Mouse (Mus musculus) layer of hippocampus, adult 9-10 months (tissue): ENCODE data around the gene Krt71.
"Not testable (repeated sequence)": the region's sequence is repeated elsewhere in the genome, so short reads cannot be mapped to it uniquely, and the experiment has no call there.

Experiments used
- DNase-seq: peaks from one replicate; pipeline ENCODE4 v3.0.0; 2022; ENCODE audit warnings: low spot score

Krt71 gene

DNA sequence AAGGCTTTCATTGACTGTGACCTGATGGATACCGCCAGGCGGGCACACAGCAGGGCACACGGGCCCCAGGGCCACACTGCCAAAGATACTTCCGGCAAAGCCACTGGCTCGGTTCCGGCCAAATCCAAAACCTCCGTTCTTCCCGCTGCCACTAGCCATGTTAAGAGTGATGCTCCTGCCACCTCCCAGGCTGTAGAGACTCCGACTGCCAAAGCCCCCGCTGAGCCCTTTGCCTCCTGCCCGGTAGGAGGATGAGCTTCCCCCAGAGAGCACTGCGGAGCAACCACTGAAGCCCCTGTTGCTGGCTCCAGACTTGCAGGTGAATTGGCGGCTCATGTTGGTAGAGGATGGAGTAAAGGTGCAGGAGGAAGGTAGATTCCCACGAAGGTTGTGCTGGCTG is at the start of gene Krt71:
Gene Krt71 (minus strand): TSS at position 399 of the 400 bp plus-strand sequence.
- no peak for DNase-seq

DNA sequence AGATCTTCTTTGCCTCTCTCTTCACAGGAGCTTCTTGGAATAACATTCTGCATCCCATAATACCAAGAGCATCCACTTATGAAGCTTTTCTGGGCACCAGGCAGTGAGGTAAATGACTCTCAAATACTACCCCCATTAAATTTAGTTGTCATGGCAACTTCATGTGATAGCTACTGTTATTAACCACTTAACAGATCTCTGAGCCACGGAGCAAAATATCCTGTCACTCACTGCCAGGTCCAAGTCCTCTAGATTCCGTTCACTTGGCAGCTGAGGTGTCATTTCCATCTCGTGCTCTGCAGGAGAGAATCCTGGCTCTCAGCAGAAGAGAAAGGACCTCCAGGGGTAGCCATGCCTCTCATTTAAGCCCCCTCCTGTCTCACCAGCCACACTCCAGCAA is 48.0 kb upstream of the Krt71 start:
- DNase-seq, result no peak

DNA sequence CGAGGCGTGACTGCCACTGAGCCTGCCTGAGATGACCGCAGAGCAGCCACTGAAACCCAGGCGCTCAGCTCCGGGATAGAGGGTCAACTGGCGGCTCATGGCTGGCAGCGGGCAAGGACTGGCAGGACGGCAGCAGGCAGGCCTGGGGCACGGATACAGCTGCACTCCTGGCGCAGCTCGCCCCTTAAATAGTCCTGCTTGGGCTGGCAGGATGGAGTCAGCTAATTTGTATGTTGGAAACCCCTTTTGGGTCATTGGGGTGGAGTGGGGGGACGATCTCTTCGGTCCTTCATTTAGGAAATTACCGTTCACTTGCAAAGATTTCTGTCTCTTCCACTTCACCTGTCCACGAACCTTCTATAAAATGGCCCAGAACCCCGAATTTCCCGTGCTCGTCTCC is 43.5 kb upstream of the Krt71 start, which contains the start of gene Krt72:
Gene Krt72 (minus strand): TSS at position 101 of the 400 bp plus-strand sequence.
- DNase-seq, result no peak

DNA sequence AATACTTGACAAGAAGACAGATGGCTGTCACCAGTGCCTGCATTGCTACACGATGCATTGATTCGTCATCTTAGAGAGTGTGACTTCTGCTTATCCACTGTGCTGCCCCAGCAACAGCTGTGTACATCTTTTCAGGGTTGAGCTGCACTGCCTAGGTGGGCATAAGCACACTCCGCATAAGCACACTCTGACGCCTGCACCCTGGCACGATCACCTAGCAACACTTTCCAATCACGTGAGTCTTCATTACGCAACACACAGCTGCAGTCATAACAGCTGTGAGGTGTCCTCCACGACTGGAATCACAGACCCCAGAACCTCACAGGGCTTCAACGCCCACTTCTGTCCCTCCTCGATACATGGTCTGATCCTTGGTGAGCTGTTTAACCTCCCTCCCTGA is 30.5 kb upstream of the Krt71 start:
- DNase-seq, result no peak

DNA sequence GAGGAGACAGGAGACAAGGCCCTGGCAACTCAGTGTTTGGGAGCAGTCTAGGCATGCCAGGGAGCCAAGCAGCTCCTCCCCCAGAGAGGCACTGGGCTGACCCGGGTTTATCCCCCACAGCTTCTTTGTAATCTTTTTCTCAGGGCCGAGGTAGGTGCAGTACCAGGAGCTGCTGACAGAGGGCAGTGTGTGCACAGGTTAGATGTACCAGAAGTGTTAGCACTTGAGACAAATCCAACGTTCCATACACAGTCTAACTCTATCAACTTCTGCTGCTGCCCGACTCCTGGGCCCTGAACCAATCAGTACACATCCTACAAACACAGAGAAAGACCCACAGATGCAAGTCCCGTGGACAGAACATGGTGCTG is 29.8 kb upstream of the Krt71 start:
- peak; percentile 98 for DNase-seq

DNA sequence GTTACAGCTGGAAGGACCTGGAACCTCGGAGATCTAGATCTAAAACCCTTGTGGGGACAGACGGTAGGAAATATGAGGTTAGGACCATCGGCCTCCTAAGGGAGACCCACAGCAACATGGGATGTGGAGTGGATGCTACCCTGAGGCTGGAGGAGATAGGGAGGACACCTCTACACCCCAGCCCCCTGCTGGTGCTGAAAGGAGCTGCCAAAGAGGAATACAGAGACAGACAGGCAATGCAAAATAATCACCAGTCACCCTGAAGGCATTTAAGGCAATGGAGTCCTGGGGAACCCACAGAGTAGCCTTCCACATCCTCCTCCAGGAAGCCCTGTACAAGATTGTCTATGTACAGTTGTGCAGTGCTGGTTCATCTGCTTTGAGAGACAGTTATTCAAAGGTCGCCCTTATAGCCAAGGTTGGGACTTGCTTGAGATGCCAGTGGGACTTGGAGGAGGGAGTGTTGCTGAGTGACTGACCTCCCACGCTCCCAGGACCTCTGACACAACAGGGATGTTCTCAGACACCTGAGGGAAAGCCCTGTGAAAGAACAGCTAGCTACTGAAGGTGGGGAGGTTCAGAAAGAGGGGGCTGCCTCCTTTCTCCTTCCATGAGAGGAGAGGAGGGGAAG is 29.3 kb upstream of the Krt71 start:
- no peak for DNase-seq

DNA sequence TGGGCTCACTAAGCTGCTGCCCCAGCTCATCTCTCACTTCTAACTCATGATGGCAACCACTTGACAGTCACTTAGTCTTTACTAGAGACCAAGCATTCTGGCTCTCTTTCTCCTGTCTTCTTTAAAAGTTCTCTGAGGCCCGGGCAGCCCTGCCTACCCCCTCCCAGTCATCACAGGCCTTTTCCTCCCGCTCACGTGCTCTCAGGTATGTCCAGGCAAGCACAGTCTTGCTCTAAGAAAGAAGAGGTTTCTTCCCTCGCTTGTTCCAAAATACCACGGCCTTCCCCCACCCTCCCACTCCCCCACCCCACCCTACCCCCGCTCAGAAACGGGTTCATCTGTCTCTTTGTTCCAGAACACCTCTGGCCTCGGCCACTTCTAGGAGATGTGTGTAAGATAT is 27.3 kb upstream of the Krt71 start:
- DNase-seq, result no peak

DNA sequence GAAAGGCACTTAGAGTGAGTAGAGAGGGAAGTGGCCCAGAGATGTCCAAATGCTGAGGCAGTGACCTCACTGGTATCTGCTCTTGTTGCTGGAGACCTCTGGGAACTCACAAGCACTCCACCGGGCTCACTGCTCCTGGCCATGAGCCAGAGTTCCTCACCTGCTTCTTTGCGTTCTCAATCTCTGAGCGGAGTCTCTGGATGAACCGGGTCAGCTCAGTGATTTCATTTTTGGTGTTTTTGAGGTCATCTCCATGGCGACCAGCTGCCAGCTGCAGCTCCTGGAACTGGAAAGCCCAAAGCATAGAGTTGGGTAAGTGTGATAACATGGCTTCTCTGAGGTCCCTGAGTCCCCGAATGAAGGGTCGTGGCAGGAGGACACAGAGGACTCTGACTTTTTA is 5.1 kb downstream of the Krt71 start:
- DNase-seq, result no peak

DNA sequence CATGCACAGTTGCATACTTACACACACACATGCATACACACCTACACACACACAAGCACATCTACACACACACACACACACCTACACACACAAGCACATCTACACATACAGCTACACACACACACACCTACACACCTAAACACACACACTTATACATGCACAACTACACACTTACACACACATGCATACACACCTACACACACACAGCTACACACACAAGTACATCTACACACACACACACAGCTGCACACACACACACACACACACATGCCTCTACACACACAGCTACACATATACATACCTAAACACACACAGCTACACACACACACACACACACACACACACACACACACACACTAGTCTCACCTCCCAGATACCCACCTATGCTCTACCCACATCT is 12.3 kb downstream of the Krt71 start:
- DNase-seq, result no peak

DNA sequence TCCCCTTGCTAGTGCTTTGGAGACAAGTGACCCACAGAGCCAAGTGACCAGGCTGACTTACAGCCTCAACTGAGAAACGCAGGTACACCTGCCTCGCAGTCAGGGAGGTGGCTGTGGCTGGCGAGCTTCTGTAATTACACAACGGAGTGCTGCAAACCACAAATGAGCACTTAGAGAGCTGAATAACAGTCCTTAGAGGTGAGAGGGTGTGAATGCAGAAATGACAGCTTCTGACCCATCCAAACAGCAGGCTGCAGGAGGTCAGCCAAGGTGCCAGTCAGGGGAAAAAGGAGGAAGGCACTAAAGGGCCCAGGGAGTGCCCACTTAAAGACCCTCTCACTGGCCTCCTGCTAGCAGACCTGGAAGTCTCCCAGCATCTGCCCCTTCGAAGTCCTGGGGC is 18.2 kb downstream of the Krt71 start:
- no peak for DNase-seq

DNA sequence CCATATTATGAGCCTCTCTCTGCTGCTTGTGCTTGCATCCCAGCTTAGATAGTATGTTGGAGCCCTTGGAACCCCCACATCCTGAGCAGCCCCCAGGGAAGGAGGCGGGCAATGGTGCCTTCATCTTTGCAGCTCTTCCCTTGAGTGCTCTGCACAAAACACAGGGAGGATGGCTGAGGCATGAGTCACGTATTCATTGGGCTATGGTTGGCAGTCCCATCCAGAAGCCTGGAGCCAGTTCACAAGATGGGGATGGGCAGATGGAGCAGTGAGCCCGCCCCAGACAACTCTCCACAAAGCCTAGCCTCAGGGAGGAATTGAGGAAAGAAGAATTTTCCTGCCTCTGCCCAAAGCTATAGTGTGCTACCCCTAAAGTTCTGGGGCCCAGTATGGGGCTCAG is 27.1 kb downstream of the Krt71 start:
- no peak for DNase-seq

DNA sequence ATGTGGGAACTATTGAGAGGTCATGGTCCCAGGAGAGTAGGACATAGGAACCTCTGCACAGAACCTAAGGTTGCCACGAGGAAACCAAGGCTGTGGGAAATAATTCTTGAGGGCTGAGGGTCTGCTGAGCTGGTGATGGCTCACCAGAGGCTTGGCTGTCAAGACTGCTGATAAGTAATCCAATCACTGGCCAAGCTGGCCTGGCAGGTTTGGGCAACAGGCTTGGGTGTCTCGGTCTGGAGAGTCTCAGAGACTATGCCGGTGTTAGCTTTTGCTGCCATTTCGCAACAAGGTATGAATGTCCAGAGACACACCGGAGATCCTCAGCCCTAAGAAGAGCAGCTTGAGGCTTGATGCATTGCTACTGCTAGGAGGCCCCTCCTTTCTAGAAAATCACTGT is 28.6 kb downstream of the Krt71 start:
- no peak for DNase-seq

DNA sequence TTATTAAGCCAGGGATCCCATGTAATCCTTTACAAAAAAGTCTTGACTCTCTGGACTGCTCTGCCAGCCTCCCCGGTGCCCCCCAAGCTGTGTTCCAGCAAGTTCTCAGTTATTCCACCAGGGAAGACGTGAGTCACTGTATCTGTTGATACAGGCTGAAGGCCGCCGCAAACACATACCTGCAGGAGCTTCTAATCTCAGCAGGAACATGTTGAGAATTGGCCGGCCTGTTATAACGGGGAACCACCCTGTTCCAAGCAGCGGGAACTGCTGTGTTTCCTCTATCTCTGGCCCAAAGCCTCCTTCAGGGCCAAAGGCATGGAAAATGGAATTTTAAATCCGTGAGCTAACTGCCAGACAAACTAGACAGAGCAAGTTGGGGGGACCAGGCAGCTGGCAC is 29.2 kb downstream of the Krt71 start:
- DNase-seq, result no peak

DNA sequence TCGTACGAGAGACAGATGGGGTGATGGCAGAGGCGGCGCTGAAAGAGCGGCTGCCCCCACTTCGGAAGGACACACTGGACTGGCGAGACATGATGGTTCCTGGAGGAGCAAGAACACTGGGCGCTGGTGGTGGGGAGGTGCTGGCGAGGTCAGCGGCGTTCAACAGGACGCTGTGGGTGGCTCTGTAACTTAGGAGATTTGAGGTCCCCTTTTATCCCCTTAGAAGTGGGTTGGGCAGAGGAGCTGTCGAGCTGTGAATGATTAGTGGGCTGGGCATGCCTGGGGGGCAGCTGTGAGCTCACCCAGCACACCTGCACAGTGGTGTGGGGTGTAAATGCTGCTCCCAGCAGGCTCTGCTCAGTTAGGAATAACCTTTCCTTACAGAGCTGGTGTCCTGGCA is 30.2 kb downstream of the Krt71 start, which contains the start of gene Krt5:
Gene Krt5 (minus strand): TSS at position 179 of the 400 bp plus-strand sequence.
- no peak for DNase-seq

DNA sequence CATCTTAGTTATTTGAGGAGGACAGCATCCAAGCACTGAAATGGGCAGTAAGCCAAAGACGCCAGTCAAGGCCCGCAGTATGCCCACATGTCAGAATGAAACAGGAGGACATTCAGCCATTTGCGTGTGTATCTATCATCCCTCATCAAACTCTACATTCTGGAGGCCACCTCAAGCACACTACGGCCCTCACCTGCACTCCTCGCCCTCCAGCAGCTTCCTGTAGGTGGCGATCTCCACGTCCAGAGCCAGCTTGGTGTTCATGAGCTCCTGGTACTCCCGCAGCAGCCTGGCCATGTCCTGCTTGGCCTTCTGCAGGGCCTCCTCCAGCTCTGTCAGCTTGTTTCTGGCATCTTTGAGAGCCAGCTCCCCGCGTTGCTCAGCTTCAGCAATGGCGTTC is 34.2 kb downstream of the Krt71 start:
- no peak for DNase-seq

DNA sequence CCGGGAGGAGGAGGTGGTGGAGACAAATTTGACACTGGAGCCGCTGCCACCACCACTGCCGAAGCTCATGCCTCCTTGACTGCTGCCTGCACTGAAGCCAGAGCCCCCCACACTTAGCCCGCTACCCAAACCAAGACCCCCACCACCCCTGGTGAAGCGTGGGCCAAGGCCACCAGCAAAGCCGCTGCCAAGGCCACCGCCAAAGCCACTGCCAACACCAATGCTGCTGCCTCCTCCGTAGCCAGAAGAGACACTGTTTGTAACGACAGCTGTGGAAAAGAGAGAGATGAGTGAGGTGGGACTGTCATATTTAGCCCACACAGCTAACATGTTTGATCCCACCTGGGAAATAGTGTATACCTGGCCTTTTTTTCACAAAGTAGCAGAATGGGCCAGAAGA is 35.5 kb downstream of the Krt71 start:
- no peak for DNase-seq

DNA sequence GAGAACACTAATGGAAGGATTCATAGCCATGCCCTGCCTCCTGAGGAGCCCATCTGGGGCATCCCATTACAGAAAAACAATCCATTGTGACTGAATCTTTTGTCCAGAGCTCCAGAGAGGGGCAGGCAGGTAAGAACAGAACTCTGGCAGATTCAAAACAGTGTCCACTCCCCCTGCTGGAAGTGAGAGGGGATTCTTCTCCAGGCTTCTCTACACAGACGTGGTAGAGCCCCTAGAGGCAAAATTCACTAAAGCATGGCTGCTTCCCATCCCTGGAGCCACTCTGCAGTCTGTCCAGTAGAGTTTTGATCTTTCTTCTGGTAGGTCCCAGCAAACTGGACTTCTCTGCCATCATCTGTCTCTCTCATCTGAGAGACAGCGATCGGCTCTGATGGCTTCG is 38.8 kb downstream of the Krt71 start:
- no peak for DNase-seq

DNA sequence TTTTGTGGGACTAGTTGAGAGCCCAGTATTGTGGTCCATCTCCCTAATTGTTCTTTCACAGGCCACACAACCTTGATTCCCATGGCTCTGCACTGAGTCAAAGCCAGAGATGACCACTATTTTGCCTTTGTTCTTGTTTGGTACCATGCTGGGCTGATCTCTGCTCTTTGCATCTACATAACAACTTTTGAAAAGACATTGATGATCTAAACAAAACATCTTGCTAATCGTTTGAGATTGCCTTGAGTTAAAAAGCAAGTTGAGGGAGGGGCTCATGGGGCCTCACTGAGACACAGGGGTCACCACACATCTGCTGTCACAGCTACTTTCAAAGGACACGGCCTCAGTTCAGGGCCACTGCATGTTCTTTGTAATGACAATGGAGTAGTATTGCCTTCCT is 40.5 kb downstream of the Krt71 start:
- DNase-seq, result no peak

DNA sequence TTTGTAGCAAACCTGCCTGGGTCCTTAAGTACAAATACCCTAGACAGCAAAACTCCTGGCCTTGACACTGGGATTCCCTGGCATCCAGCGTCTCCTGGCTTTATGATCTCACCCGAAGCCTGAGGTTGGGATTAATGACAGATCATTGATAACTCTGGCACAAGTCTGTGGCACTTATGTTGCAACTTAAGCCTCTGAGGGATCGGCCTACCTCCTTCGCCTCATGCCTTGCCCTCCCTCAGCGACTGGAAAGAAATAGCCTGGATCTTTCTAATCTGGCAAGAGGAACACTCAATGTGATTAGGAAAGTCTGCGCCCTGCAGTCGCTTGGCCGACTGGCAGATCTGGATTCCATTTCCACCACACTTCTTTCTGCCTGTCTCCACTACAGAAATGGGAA is 43.0 kb downstream of the Krt71 start:
- no peak for DNase-seq

DNA sequence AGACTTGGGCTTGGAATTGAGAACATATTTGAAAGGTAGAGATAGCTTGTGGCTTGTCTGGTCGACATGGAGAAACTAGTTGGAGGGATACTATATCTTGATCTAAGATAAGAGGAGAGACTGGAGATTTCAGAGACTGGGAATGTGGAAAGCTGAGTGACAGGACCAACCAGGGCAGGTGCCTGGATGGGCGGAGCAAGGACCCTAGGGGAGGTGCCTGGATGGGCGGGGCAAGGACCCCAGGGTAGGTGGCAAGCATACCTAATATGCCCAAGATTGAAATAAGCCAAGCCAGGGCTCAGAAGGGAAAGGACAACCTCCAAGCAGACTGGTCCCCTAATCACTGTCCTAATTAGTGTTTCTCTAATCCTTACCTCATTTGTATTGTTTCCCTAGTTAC is 43.7 kb downstream of the Krt71 start:
- no peak for DNase-seq

DNA sequence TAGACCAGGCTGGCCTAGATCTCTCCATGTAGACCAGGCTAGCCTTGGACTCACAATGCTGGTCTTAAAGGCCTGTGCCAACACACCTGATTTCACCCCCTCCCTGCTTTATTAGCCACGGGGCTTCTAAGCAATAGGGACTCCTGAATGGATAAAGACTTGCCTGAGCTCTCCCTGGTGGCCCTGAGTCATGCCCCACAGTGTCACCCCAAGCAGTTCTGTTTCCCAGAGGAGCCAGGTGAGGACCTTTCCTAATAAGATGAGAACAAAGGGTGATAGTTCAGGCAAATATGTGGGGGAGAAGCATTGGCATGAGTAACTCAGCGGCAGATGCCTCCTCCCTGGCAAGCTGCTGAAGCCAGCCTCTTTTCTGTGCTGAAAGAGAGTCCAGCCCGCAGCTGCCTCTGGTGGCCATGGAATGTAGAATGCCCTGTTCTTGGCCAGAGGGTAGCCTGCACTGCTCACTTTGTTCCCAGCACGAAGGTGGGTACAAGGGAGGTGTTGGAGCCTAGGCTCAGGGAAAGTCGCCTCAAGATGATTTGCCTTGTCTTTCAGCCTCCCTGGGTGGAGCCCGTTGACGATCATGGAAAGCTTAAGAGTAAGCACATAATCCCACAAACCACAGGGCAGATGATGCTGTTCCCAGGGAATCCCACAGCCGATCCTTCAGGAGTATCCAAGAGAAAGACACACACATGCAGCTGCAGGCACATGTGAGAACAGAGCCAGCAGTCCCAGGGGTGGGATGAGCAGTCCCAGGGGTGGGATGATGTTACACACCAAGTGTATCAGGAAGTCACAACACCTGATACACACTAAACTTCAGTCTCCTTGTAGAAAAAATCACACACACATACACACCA is 45.4 kb downstream of the Krt71 start:
- no peak for DNase-seq

DNA sequence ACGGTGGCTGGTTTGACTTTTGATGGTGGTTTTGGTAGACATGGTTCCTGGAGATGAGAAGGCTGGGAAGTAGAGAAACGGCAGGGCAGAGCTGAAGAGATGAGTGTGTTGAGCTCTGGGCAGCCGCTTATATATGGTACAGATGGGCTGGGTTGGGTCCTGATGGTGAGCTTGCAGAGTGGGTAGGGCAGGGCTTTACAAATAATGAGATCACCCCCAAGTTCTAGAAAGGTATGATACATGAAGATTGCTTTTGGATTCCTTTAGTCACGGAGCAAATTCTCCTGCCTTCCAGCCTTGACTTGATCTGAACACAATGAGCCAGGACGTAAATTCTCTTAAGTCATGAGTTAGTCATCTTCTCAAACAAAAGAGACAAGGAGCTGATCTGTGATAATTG is 48.7 kb downstream of the Krt71 start, which contains the start of gene Krt6a:
Gene Krt6a (minus strand): TSS at position 101 of the 400 bp plus-strand sequence.
- DNase-seq, result no peak

DNA sequence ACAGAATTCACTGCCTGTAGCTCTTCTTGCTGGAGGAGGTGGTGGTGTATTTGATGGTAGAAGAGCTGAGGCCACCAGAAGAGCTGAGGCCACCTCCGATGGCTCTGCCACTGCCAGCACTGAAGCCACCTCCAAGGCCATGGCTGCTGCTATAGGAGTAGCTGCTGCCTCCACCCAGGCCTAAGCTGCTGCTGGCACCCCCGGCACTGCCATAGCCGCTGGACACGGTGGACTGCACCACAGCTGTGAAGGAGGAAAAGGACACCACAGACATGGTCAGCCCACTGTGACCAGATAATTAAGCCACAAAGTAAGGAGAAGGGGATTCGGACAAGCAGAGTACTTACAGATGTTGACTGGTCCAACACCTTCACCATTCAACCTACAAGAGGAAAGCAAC is 52.4 kb downstream of the Krt71 start:
- not testable (repeated sequence) for DNase-seq

DNA sequence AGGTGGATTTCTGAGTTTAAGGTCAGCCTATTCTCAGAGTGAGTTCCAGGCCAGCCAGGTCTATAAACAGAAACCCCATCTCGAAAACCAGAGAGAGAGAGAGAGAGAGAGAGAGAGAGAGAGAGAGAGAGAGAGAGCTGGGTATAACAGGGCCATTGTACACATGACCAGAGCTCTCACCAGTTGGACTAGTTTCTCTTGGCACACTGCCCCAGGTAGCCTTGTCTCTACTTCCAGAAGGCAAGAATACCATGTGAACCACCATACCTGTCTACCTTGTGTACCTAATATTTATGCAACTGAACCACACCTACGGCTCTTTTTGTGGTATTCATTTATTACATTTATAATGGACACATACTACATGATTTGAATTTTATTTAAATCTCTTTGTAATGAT is 54.7 kb downstream of the Krt71 start:
- no peak for DNase-seq
